Mouse (Mus musculus) MEL (cell line): ENCODE measurements around the gene Tshz2. TPM values are rescaled to one million over a fixed set of nuclear protein-coding genes. Genes with fewer than 3 reads are reported as not detected.
A peak's percentile ranks its signal among the peaks of the same experiment; 100 is the strongest.

Experiments
- DNase-seq: peaks from one replicate; pipeline ENCODE4 v3.0.0; 2011; ENCODE audit warnings: low read depth, low spot score
- H3K27ac ChIP-seq: 2 replicates; pipeline ENCODE4 v1.5.1; 2012; ENCODE audit warnings: low read depth, mild to moderate bottlenecking, control low read depth, low read length, moderate library complexity; ENCODE audit not compliant: control insufficient read depth
- H3K27me3 ChIP-seq, 2 experiments: fragments of 150-350 bp in 1 of 2; sonication (generic) in 1 of 2; 2 replicates each; pipeline ENCODE4 v1.6.1; 2012; ENCODE audit warnings: low read length in 2 of 2, mild to moderate bottlenecking in 2 of 2, improper control_type of control experiment in 1 of 2, moderate library complexity in 1 of 2; ENCODE audit not compliant: insufficient read depth in 2 of 2, control insufficient read depth in 1 of 2
- H3K36me3 ChIP-seq, 2 experiments: 2 replicates each; pipeline ENCODE4 v1.6.1; 2012 to 2014; ENCODE audit warnings: low read length in 2 of 2, improper control_type of control experiment in 1 of 2, inconsistent platforms in 1 of 2, mild to moderate bottlenecking in 1 of 2; ENCODE audit not compliant: insufficient read depth in 2 of 2, control insufficient read depth in 1 of 2
- H3K4me1 ChIP-seq, 2 experiments: fragments of 150-350 bp in 1 of 2; sonication (generic) in 1 of 2; 2 replicates each; pipeline ENCODE4 v1.6.1; 2012; ENCODE audit warnings: low read length in 2 of 2, improper control_type of control experiment in 1 of 2, mild to moderate bottlenecking in 1 of 2; ENCODE audit not compliant: insufficient read depth in 2 of 2, control insufficient read depth in 1 of 2
- H3K4me3 ChIP-seq, 2 experiments: fragments of 150-350 bp in 1 of 2; sonication (generic) in 1 of 2; 2 replicates each; pipeline ENCODE4 v1.5.1; 2012; ENCODE audit warnings: low read depth in 2 of 2, low read length in 2 of 2, mild to moderate bottlenecking in 2 of 2, moderate library complexity in 2 of 2, control low read depth in 1 of 2, improper control_type of control experiment in 1 of 2; ENCODE audit not compliant: control insufficient read depth in 1 of 2, insufficient read depth in 1 of 2
- H3K79me2 ChIP-seq: 2 replicates; pipeline ENCODE4 v1.6.1; 2012; ENCODE audit warnings: mild to moderate bottlenecking, low read length, moderate library complexity; ENCODE audit not compliant: control insufficient read depth, poor library complexity, insufficient read depth
- H3K9ac ChIP-seq: 2 replicates; pipeline ENCODE4 v1.6.1; 2012; ENCODE audit warnings: low read depth, mild to moderate bottlenecking, control low read depth, low read length, moderate library complexity; ENCODE audit not compliant: control insufficient read depth, poor library complexity, severe bottlenecking
- H3K9me3 ChIP-seq: fragments of 150-350 bp; sonication (generic); replicated peaks from 2 replicates; pipeline ENCODE4 v1.6.1; 2012; ENCODE audit warnings: mild to moderate bottlenecking, low read length, improper control_type of control experiment, moderate library complexity; ENCODE audit not compliant: insufficient read depth
- BHLHE40 ChIP-seq: IDR thresholded peaks from 2 replicates; pipeline ENCODE4 v1.6.1; 2012; ENCODE audit warnings: low read depth, mild to moderate bottlenecking, inconsistent platforms, low read length, improper control_type of control experiment, borderline replicate concordance
- CHD1 ChIP-seq: IDR thresholded peaks from 2 replicates; pipeline ENCODE4 v1.6.1; 2012; ENCODE audit warnings: low read depth, mild to moderate bottlenecking, inconsistent platforms, low read length, improper control_type of control experiment
- CTCF ChIP-seq, 3 experiments: IDR thresholded peaks in 2 of 3; conservative IDR thresholded peaks in 1 of 3; 2 replicates each; pipeline ENCODE4 v1.5.1; 2011 to 2012; ENCODE audit warnings: low read length in 3 of 3, low read depth in 2 of 3, mild to moderate bottlenecking in 2 of 3, improper control_type of control experiment in 1 of 3, inconsistent platforms in 1 of 3, mixed read lengths in 1 of 3, moderate library complexity in 1 of 3; ENCODE audit not compliant: control insufficient read depth in 1 of 3, insufficient read depth in 1 of 3, poor library complexity in 1 of 3, severe bottlenecking in 1 of 3
- E2F4 ChIP-seq: IDR thresholded peaks from 2 replicates; pipeline ENCODE4 v1.6.1; 2011; ENCODE audit warnings: low read depth, low read length, improper control_type of control experiment, borderline replicate concordance
- ELF1 ChIP-seq: IDR thresholded peaks from 2 replicates; pipeline ENCODE4 v1.6.1; 2014; ENCODE audit warnings: low read depth, mild to moderate bottlenecking, inconsistent platforms, low read length, improper control_type of control experiment, moderate library complexity
- EP300 ChIP-seq, 2 experiments: IDR thresholded peaks; 2 replicates each; pipeline ENCODE4 v1.6.1; 2011; ENCODE audit warnings: improper control_type of control experiment in 2 of 2, low read length in 2 of 2, low read depth in 1 of 2, mild to moderate bottlenecking in 1 of 2
- HCFC1 ChIP-seq: IDR thresholded peaks from 2 replicates; pipeline ENCODE4 v1.6.1; 2012; ENCODE audit warnings: low read depth, mild to moderate bottlenecking, inconsistent platforms, low read length, improper control_type of control experiment, moderate library complexity
- JUND ChIP-seq: IDR thresholded peaks from 2 replicates; pipeline ENCODE4 v1.6.1; 2011; ENCODE audit warnings: low read depth, mild to moderate bottlenecking, improper control_type of control experiment, low read length
- MAX ChIP-seq: IDR thresholded peaks from 2 replicates; pipeline ENCODE4 v1.6.1; 2011; ENCODE audit warnings: low read length, improper control_type of control experiment
- MYB ChIP-seq: IDR thresholded peaks from 2 replicates; pipeline ENCODE4 v1.6.1; 2011; ENCODE audit warnings: mild to moderate bottlenecking, low read depth, low read length, improper control_type of control experiment
- MYC ChIP-seq: IDR thresholded peaks from 2 replicates; pipeline ENCODE4 v1.6.1; 2011; ENCODE audit warnings: low read depth, mild to moderate bottlenecking, low read length, improper control_type of control experiment, moderate library complexity
- POLR2A ChIP-seq, 2 experiments: IDR thresholded peaks; 2 replicates each; pipeline ENCODE4 v1.6.1; 2011 to 2012; ENCODE audit warnings: low read length in 2 of 2, mild to moderate bottlenecking in 2 of 2, control low read depth in 1 of 2, improper control_type of control experiment in 1 of 2, low read depth in 1 of 2, moderate library complexity in 1 of 2; ENCODE audit not compliant: control insufficient read depth in 1 of 2, insufficient read depth in 1 of 2, poor library complexity in 1 of 2
- POLR2AphosphoS2 ChIP-seq: IDR thresholded peaks from 2 replicates; pipeline ENCODE4 v1.6.1; 2011; ENCODE audit warnings: low read length, improper control_type of control experiment
- RAD21 ChIP-seq: IDR thresholded peaks from 2 replicates; pipeline ENCODE4 v1.6.1; 2011; ENCODE audit warnings: mild to moderate bottlenecking, low read depth, low read length, improper control_type of control experiment
- SIN3A ChIP-seq: IDR thresholded peaks from 2 replicates; pipeline ENCODE4 v1.6.1; 2012; ENCODE audit warnings: low read length, improper control_type of control experiment, inconsistent platforms
- SMC3 ChIP-seq: IDR thresholded peaks from 2 replicates; pipeline ENCODE4 v1.6.1; 2011; ENCODE audit warnings: low read depth, low read length, improper control_type of control experiment
- TBP ChIP-seq: IDR thresholded peaks from 2 replicates; pipeline ENCODE4 v1.8.0; 2011; ENCODE audit warnings: low read depth, low read length, improper control_type of control experiment
- TCF12 ChIP-seq: IDR thresholded peaks from 2 replicates; pipeline ENCODE4 v1.6.1; 2014; ENCODE audit warnings: low read depth, mild to moderate bottlenecking, inconsistent platforms, low read length, improper control_type of control experiment, moderate library complexity
- USF1 ChIP-seq: IDR thresholded peaks from 2 replicates; pipeline ENCODE4 v1.6.1; 2014; ENCODE audit warnings: low read depth, mild to moderate bottlenecking, inconsistent platforms, low read length, improper control_type of control experiment, moderate library complexity
- USF2 ChIP-seq, 2 experiments: IDR thresholded peaks; 2 replicates each; pipeline ENCODE4 v1.6.1; 2011 to 2012; ENCODE audit warnings: improper control_type of control experiment in 2 of 2, low read length in 2 of 2, borderline replicate concordance in 1 of 2, inconsistent platforms in 1 of 2, low read depth in 1 of 2, mild to moderate bottlenecking in 1 of 2; ENCODE audit not compliant: insufficient read depth in 1 of 2
- ZC3H11A ChIP-seq: IDR thresholded peaks from 2 replicates; pipeline ENCODE4 v1.6.1; 2012; ENCODE audit warnings: low read depth, mild to moderate bottlenecking, inconsistent platforms, low read length, improper control_type of control experiment
- polyA plus RNA-seq, 2 experiments: library from polyadenylated mRNA; stranded (reverse) in 1 of 2; unstranded in 1 of 2; fragments of >175 nt in 1 of 2; fragments of >200 nt in 1 of 2; gene quantifications; 2 replicates each; pipeline versions ENCODE4 v1.2.1 to v1.2.4; 2012; ENCODE audit warnings: low replicate concordance in 2 of 2, low read depth in 1 of 2; ENCODE audit not compliant: insufficient read length in 2 of 2, insufficient read depth in 1 of 2, missing spikeins in 1 of 2
- total RNA-seq: library from RNA; depleted of rRNA; stranded (reverse); fragments of 300-350 nt; gene quantifications from 2 replicates; pipeline ENCODE4 v1.2.3, GENCODE M21; 2012

Gene Tshz2
- total and polyA plus RNA-seq, 3 experiments: not detected

- TF ChIP-seq TCF12 (peak; percentile 32; the same call in 1 of the 2 replicates), POLR2A (IDR thresholded peaks at IDR 0.05; ENCODE audit: control insufficient read depth in 1 of 2, insufficient read depth in 1 of 2, low read depth in 1 of 2, low read length in 2 of 2, poor library complexity in 1 of 2) (no peak), MYB (no peak), ELF1 (peak; percentile 77), MAX (peak; percentile 62), SIN3A (peak; percentile 68; the same call in 1 of the 2 replicates), EP300 (IDR thresholded peaks at IDR 0.05; ENCODE audit: low read depth in 1 of 2, low read length in 2 of 2) (no peak; a peak in 1 of 4 replicates), E2F4 (no peak), USF1 (no peak), MYC (peak; percentile 76; the same call in 1 of the 2 replicates), HCFC1 (peak; percentile 72)
Measured at GRCm38 (mm10) chr2:170101132-170101531, 468.3 kb downstream of the Tshz2 start (continued).

GRCm38 (mm10) chr2:170101932-170102331 lies 469.1 kb downstream of the Tshz2 start:
- TF ChIP-seq BHLHE40 (no peak), ZC3H11A (peak; percentile 22; the same call in 1 of the 2 replicates), MYC (no peak), SMC3 (peak; percentile 60), JUND (no peak), CHD1 (no peak), RAD21 (peak; percentile 30), POLR2AphosphoS2 (no peak), HCFC1 (no peak), CTCF (IDR thresholded peaks at IDR 0.05 in 2 of 3, conservative IDR thresholded peaks at IDR 0.05 in 1 of 3; ENCODE audit: control insufficient read depth in 1 of 3, insufficient read depth in 1 of 3, low read depth in 2 of 3, low read length in 3 of 3, poor library complexity in 1 of 3, severe bottlenecking in 1 of 3) (peak; percentile 10 to 57 (median 53); a peak in 4 of 6 replicates), MAX (no peak), USF1 (no peak), USF2 (IDR thresholded peaks at IDR 0.05; ENCODE audit: borderline replicate concordance in 1 of 2, insufficient read depth in 1 of 2, low read depth in 1 of 2, low read length in 2 of 2) (no peak), TBP (no peak), POLR2A (IDR thresholded peaks at IDR 0.05; ENCODE audit: control insufficient read depth in 1 of 2, insufficient read depth in 1 of 2, low read depth in 1 of 2, low read length in 2 of 2, poor library complexity in 1 of 2) (no peak)
- TF ChIP-seq, all 39 proteins: peak for 4
- Histone ChIP-seq H3K79me2 (no peaks in the 10 kb centered on the region), H3K4me3 (no peak overlapping the region), H3K4me1 (no peaks in the 10 kb centered on the region), H3K36me3 (no peaks in the 10 kb centered on the region), H3K27ac (no peak overlapping the region), H3K27me3 (no peaks in the 10 kb centered on the region), H3K9me3 (no peaks in the 10 kb centered on the region), H3K9ac (no peak overlapping the region)
- DNase-seq: peak; percentile 54
